Mouse (Mus musculus): ENCODE results near the gene Emd.

DNA sequence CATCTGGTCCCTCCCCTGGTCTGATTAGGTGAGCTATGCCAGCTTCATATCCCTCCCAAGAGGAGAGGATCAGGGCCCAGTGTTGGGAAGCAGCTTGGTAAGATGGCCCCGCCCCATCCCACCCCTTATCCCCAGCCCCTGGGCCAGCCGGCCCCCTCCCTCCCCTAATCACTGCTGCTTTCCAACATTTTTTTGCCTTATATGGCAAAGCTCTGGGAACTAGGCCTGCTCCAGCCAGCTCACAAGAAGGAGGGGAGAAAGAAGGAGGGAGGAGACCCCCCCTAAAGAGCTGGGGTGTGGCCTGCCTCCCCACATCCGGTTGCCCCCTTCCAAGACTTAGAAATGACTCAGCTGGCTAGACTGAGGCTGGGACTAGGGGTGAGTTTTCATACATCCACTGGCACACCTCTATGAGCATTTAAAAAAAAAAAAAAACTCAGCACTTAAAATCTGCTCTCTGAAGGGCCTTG lies 9.8 kb upstream of the Emd start:
- TF ChIP-seq POLR2A (IDR thresholded peaks at IDR 0.05; ENCODE audit: borderline replicate concordance, low read depth, low read length) (no peak), CTCF (IDR thresholded peaks at IDR 0.05; ENCODE audit: low read depth, low read length) (no peak)

Data from bone marrow macrophage, adult 2 months (primary cell).